ENCODE assay signal across 18 mouse cellular contexts in the genomic region with DNA sequence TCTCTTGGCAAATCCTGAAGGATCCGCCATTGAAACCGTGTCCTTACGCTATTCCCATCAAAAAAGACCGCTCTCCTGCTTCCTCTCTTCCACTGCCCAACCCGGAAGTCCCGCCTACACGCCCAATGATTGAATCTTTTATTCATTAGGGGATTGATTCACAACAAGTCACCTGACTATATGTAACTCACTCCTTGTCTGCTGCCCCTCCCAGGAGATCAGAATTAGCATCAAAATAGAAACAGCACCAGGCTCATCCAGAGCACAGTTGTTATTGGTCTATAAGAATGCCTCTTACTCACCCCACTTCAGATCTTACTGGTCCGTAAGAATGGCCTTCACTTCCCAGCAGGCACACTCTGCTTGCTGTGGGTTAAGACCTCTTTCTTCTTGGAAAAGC.
DNase-seq lines count a peak whose midpoint lies in the region; ATAC-seq lines count a peak whose summit lies in the region.
"Had no signal": no experiment of that assay in that cellular context is flagged by ENCODE, and none has a peak within 500 bp of the region (broad histone marks: within the 10 kb centered on the region; RNA-seq: fewer than 3 reads in every experiment).

No protein-coding gene starts in this region.

- WGBS in hindbrain, embryonic 10.5 days, result 71% methylated on average over 8 of the region's 8 CpGs
- 70% methylated on average over 8 of the region's 8 CpGs for WGBS in hindbrain, embryonic 14.5 days
- 60% methylated on average over 8 of the region's 8 CpGs for WGBS in hindbrain, embryonic 13.5 days
- 65% methylated on average over 8 of the region's 8 CpGs for WGBS in midbrain, embryonic 16.5 days

- H3K9ac ChIP-seq in hindbrain, embryonic 14.5 days, result no peak overlapping the region
- H3K9ac ChIP-seq in hindbrain, embryonic 13.5 days, result no peak overlapping the region
- no peak overlapping the region for H3K9ac ChIP-seq in midbrain, embryonic 16.5 days (ENCODE audit: low read depth, low read length)
- H3K9ac ChIP-seq: embryonic facial prominence, embryonic 15.5 days; lung, embryonic 14.5 days had no signal

- peak; percentile 8 for DNase-seq in hindbrain, embryonic 10.5 days (ENCODE audit: low spot score)
- no peak for DNase-seq in hindbrain, embryonic 14.5 days (ENCODE audit: low spot score)
- DNase-seq in WW6 (ENCODE audit: low read depth, low spot score), result peak; percentile 69
- no peak for DNase-seq in thymus, postnatal 14 days
- DNase-seq in lung, adult 18-20 months, result no peak
- no peak for DNase-seq in yolk sac, embryonic 10.5 days (ENCODE audit: low spot score)
- DNase-seq: B cell, adult 2 months; cerebellum, adult 11-12 months; gastrocnemius, postnatal 14 days; heart, postnatal 36 days; kidney, postnatal 25 days; lung, embryonic 14.5 days had no signal

- no peaks in the 10 kb centered on the region for H3K27me3 ChIP-seq in hindbrain, embryonic 10.5 days (ENCODE audit: insufficient read depth, poor library complexity, severe bottlenecking)
- H3K27me3 ChIP-seq in hindbrain, embryonic 14.5 days (ENCODE audit: control insufficient read depth, insufficient read depth, low read length), result no peaks in the 10 kb centered on the region
- no peaks in the 10 kb centered on the region for H3K27me3 ChIP-seq in hindbrain, embryonic 13.5 days
- H3K27me3 ChIP-seq in midbrain, embryonic 16.5 days (ENCODE audit: control insufficient read depth, insufficient read depth, low read depth, low read length), result no peaks in the 10 kb centered on the region
- H3K27me3 ChIP-seq: embryonic facial prominence, embryonic 15.5 days had no signal

- H3K4me2 ChIP-seq in hindbrain, embryonic 14.5 days (replicated peaks), result no peak overlapping the region
- no peak overlapping the region for H3K4me2 ChIP-seq in hindbrain, embryonic 13.5 days
- no peak overlapping the region for H3K4me2 ChIP-seq in midbrain, embryonic 16.5 days (ENCODE audit: low read length)
- H3K4me2 ChIP-seq: embryonic facial prominence, embryonic 15.5 days; lung, embryonic 14.5 days had no signal

- no peaks in the 10 kb centered on the region for H3K36me3 ChIP-seq in hindbrain, embryonic 10.5 days
- H3K36me3 ChIP-seq in hindbrain, embryonic 14.5 days (replicated peaks; ENCODE audit: control insufficient read depth, insufficient read depth), result no peaks in the 10 kb centered on the region
- H3K36me3 ChIP-seq in hindbrain, embryonic 13.5 days, result no peaks in the 10 kb centered on the region
- no peaks in the 10 kb centered on the region for H3K36me3 ChIP-seq in midbrain, embryonic 16.5 days (ENCODE audit: control insufficient read depth, insufficient read depth, low read length)
- H3K36me3 ChIP-seq: embryonic facial prominence, embryonic 15.5 days; heart, embryonic 10.5 days had no signal

- no peak overlapping the region for H3K4me3 ChIP-seq in hindbrain, embryonic 10.5 days
- H3K4me3 ChIP-seq in hindbrain, embryonic 14.5 days (replicated peaks; ENCODE audit: low read length), result no peak overlapping the region
- no peak overlapping the region for H3K4me3 ChIP-seq in hindbrain, embryonic 13.5 days
- no peak overlapping the region for H3K4me3 ChIP-seq in midbrain, embryonic 16.5 days (ENCODE audit: low read depth, low read length)
- H3K4me3 ChIP-seq: embryonic facial prominence, embryonic 15.5 days; heart, embryonic 10.5 days had no signal

- ATAC-seq in hindbrain, embryonic 14.5 days (ENCODE audit: low FRiP score), result no peak
- peak; percentile 54; the same call in 1 of the 2 replicates for ATAC-seq in hindbrain, embryonic 13.5 days (ENCODE audit: low FRiP score)
- ATAC-seq in midbrain, embryonic 16.5 days, result peak; percentile 51
- ATAC-seq: intestine, postnatal 0 days had no signal

- no peaks in the 10 kb centered on the region for H3K9me3 ChIP-seq in hindbrain, embryonic 10.5 days
- H3K9me3 ChIP-seq in hindbrain, embryonic 14.5 days (ENCODE audit: control insufficient read depth, low read length), result no peaks in the 10 kb centered on the region
- H3K9me3 ChIP-seq in hindbrain, embryonic 13.5 days, result no peaks in the 10 kb centered on the region
- no peaks in the 10 kb centered on the region for H3K9me3 ChIP-seq in midbrain, embryonic 16.5 days (replicated peaks; ENCODE audit: control insufficient read depth, low read length, poor library complexity, severe bottlenecking)
- H3K9me3 ChIP-seq: embryonic facial prominence, embryonic 15.5 days; heart, embryonic 10.5 days had no signal

- H3K4me1 ChIP-seq in hindbrain, embryonic 10.5 days (replicated peaks), result no peaks in the 10 kb centered on the region
- no peaks in the 10 kb centered on the region for H3K4me1 ChIP-seq in hindbrain, embryonic 14.5 days (replicated peaks; ENCODE audit: control insufficient read depth, insufficient read depth, low read length)
- peaks cover 3% of the 10 kb centered on the region for H3K4me1 ChIP-seq in hindbrain, embryonic 13.5 days (replicated peaks)
- peaks cover 4% of the 10 kb centered on the region for H3K4me1 ChIP-seq in midbrain, embryonic 16.5 days (ENCODE audit: control insufficient read depth, insufficient read depth, low read length)
- H3K4me1 ChIP-seq: embryonic facial prominence, embryonic 15.5 days; heart, embryonic 10.5 days had no signal

- no peak overlapping the region for H3K27ac ChIP-seq in hindbrain, embryonic 10.5 days
- H3K27ac ChIP-seq in hindbrain, embryonic 14.5 days, result no peak overlapping the region
- no peak overlapping the region for H3K27ac ChIP-seq in hindbrain, embryonic 13.5 days
- no peak overlapping the region for H3K27ac ChIP-seq in midbrain, embryonic 16.5 days (ENCODE audit: low read length)
- H3K27ac ChIP-seq: embryonic facial prominence, embryonic 15.5 days; heart, embryonic 10.5 days; stomach, postnatal 0 days had no signal

Comparison
In these comparisons a context has a peak if more than half of its experiments do, and no peak if none do; other contexts are left out.
1. DNase-seq: peak in hindbrain, embryonic 10.5 days (single experiment) and WW6 (single experiment); none in hindbrain, embryonic 14.5 days (single experiment), thymus, postnatal 14 days (single experiment), lung, adult 18-20 months (0 of 2) and yolk sac, embryonic 10.5 days (single experiment).